Mouse (Mus musculus): ENCODE measurements around the gene Tmprss7.

DNA sequence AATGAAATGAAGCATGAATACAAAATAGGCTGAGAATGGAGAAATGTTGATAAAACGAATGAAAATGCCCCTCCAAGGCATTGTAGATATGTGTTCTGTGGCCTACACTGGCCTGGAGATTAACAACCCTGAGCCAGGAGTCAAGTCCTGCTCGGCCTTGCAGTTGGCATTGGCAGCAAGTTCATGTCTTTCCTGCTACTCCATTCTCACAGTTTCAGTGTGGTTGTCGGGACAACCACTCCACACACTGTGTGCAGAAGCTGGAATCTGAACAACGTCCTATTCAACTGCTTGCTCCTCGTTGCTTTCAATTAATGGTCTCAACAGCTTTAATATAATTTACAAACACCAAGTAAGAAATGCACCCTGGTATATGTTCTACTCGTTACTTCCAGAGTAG is 4.5 kb upstream of the Tmprss7 start:
- TF ChIP-seq CTCF (IDR thresholded peaks at IDR 0.05; ENCODE audit: extremely low read depth, insufficient read length, insufficient replicate concordance, low read depth, low read length) (no peak), POLR2A (IDR thresholded peaks at IDR 0.05; ENCODE audit: low read depth, low read length) (no peak)

Data from small intestine, adult 2 months (tissue).